Mouse (Mus musculus) spleen, adult 2 months (tissue): Measurements from ENCODE around the gene Oxgr1.

Experiments used
- CTCF ChIP-seq: fragments of 200-500 bp; IDR thresholded peaks from 2 replicates; pipeline ENCODE4 v1.5.1; 2011; ENCODE audit warnings: mild to moderate bottlenecking, inconsistent platforms; ENCODE audit not compliant: insufficient read depth, insufficient read length, insufficient replicate concordance; ENCODE audit errors: extremely low read depth
- POLR2A ChIP-seq: fragments of 200-500 bp; IDR thresholded peaks from 2 replicates; pipeline ENCODE4 v1.6.1; 2011; ENCODE audit warnings: low read depth, low read length, inconsistent platforms

- TF ChIP-seq POLR2A (no peak), CTCF (no peak)
Observed at GRCm38 (mm10) chr14:119986778-119987177, 55.5 kb downstream of the Oxgr1 start.
